Mouse (Mus musculus): Measurements from ENCODE around the gene Dnah11.

- no peak for TF ChIP-seq CTCF (IDR thresholded peaks at IDR 0.05; ENCODE audit: low read depth, low read length)
- TF ChIP-seq POLR2A (IDR thresholded peaks at IDR 0.05; ENCODE audit: borderline replicate concordance, low read depth, low read length): no peak
Observed at GRCm38 (mm10) chr12:118186120-118186880, 12.5 kb downstream of the Dnah11 start.

Measured in bone marrow macrophage, adult 2 months (primary cell).